Mouse (Mus musculus) retina, embryonic 14.5 days (tissue): ENCODE measurements at regions not wholly inside any gene's neighbourhood (a gene's known extent, or its start where the extent isn't known, plus 50 kb on each side); places are given as distances from the start of the nearest gene placed in this dataset.
A peak's percentile ranks its signal among the peaks of the same experiment; 100 is the strongest.

ENCODE experiments used
- DNase-seq: peaks from one replicate; pipeline ENCODE4 v3.0.0-alpha.2; 2015; ENCODE audit warnings: low spot score

DNA sequence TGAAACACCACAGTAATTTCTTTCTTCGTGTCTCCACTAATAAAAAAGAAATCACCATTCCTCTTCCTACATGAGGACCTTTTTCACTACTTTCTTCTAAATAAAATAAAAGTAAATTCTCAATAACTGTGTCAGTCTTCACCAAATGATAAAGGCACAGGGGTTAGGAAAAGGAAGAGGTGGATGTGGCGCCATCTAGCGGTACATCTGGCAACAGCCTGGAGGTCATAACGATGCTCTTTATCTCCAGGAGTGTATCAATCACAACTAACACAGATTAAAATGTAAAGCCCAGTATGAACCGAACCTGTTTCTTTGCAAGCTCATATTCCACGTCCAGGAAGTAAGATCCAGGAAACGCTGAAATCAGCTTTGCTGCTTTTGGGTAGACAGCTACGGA, 793.0 kb downstream of the Gm7489 start:
- peak; percentile 62 for DNase-seq
